Mouse (Mus musculus): ENCODE measurements around the gene Emp1. TPM values are rescaled to one million over a fixed set of nuclear protein-coding genes. Genes with fewer than 3 reads are reported as not detected.

Emp1 gene
- polyA plus RNA-seq, 1 experiment from 2014 or later: 11.1 TPM

DNA sequence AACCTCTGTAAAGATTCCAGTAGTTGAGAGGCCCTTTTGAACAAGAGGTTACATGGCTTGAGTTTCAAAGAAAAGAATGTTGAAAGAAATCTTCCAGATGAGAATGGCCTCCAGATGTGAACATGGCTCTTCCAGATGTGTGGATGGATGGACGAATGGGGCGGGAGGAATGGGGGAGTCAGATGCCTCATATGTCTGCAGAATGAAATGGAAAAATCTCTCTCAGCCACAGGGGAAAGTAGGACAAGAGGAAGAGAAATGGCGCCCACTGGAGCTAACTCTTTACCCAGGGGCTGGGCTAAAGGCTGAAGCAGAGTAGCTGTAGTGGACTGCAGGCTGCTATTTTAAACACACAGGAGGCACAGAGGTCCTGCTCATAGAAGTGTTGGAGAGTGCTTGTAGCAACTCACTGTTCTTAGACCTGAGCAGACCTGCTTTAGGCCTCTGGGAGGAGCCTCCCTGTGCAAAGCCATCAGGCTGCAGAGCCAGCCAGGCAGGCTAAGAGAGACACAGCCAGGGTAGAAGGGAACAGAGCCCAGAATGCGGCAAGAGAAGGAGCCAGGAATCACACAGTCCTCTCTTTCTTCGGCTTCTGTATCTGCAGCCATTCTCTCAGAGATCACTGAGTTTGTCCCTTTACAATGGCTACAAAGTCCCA lies 28.2 kb upstream of the Emp1 start:
- ATAC-seq (ENCODE audit: low FRiP score): no peak
- Histone ChIP-seq H3K4me3 (no peak overlapping the region), H3K4me1 (replicated peaks) (peaks cover 24% of the 10 kb centered on the region), H3K9me3 (no peaks in the 10 kb centered on the region), H3K9ac (no peak overlapping the region), H3K4me2 (no peak overlapping the region), H3K27ac (peak overlapping the region; percentile 56), H3K27me3 (no peaks in the 10 kb centered on the region), H3K36me3 (no peaks in the 10 kb centered on the region)
- 73% methylated on average over 5 of the region's 5 CpGs for WGBS

DNA sequence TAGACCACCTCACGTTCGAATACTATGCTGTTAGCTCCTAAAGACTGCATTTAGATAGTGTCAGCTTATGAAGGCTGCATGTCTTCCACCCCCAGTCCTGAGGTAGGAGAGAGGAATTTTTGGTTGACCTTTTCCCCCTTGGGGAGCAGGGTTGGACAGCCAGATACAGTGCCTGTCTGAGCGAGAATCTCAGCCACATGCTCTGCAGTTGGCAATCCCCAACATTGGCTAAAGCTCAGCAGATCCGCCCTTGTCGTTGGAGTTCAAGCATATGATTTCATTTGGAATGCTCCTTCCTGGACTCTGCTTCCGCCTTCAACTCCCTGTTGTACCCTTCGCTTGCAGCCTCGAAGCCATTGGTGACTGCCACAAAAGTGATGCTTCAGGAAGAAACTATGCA lies 26.0 kb upstream of the Emp1 start:
- Histone ChIP-seq H3K4me2 (no peak overlapping the region), H3K36me3 (no peaks in the 10 kb centered on the region), H3K4me1 (replicated peaks) (peaks cover 24% of the 10 kb centered on the region), H3K27ac (no peak overlapping the region), H3K9ac (no peak overlapping the region), H3K9me3 (no peaks in the 10 kb centered on the region), H3K4me3 (no peak overlapping the region), H3K27me3 (no peaks in the 10 kb centered on the region)
- 94% methylated on average over 8 of the region's 8 CpGs for WGBS
- no peak for ATAC-seq (ENCODE audit: low FRiP score)

DNA sequence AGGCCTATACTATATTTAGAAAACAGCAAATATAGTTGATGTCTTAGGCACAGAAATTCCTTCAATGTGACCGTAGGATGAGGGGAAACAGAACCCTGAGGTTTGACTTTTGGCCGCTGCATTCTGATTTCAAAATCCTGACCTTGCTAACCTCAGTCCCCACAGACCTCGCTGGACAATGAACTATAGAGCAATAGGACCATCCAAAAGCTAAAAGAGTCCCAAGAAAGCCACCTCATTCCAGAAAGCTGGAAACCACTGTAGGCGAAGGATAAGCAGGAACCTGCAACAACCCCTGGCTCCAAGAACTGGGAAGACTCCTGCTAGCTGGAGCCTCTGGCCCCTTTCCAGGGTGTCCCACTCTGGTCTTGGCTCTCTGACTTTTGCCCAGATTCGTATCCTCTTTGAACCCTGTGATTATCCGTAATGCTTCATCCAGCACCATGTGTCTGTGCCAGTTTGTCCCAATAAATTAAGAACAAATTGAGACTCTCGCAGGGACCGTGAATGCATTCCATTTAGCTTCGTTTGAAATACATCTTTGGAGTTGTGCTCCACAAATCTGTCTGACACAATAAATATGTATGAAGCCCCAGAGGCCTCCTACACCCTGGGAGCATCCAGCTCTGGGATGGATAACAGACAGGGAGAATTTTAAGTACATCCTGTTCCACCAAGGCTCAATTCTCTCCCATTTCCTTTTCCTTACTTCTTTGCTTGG lies 21.8 kb upstream of the Emp1 start:
- WGBS: 74% methylated on average over 9 of the region's 9 CpGs
- Histone ChIP-seq H3K36me3 (no peaks in the 10 kb centered on the region), H3K9me3 (no peaks in the 10 kb centered on the region), H3K27me3 (no peaks in the 10 kb centered on the region), H3K27ac (no peak overlapping the region), H3K4me2 (no peak overlapping the region), H3K4me1 (replicated peaks) (no peaks in the 10 kb centered on the region), H3K9ac (no peak overlapping the region), H3K4me3 (no peak overlapping the region)
- no peak for ATAC-seq (ENCODE audit: low FRiP score)

DNA sequence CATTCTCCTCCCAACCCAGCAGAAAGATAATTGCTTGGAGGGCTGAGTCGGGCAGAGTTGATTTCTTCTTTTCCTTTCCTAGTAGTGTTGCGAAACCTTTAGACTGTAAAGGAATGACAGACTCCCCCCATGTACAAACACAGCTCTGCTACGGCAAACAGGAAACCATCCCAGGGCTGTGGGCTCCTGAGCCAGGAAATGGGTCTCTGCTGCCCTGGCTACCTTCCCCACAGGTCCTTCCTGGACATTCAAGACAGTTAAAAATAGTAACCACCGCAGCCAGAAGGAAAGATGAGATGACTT lies 21.3 kb upstream of the Emp1 start:
- H3K4me2 ChIP-seq: no peak overlapping the region
- H3K27me3 ChIP-seq: no peaks in the 10 kb centered on the region
- no peak overlapping the region for H3K9ac ChIP-seq
- H3K9me3 ChIP-seq: no peaks in the 10 kb centered on the region
- 87% methylated on average over 4 of the region's 4 CpGs for WGBS
- H3K4me3 ChIP-seq: no peak overlapping the region
- H3K36me3 ChIP-seq: no peaks in the 10 kb centered on the region
- no peaks in the 10 kb centered on the region for H3K4me1 ChIP-seq (replicated peaks)
- ATAC-seq (ENCODE audit: low FRiP score): no peak
- H3K27ac ChIP-seq: no peak overlapping the region

DNA sequence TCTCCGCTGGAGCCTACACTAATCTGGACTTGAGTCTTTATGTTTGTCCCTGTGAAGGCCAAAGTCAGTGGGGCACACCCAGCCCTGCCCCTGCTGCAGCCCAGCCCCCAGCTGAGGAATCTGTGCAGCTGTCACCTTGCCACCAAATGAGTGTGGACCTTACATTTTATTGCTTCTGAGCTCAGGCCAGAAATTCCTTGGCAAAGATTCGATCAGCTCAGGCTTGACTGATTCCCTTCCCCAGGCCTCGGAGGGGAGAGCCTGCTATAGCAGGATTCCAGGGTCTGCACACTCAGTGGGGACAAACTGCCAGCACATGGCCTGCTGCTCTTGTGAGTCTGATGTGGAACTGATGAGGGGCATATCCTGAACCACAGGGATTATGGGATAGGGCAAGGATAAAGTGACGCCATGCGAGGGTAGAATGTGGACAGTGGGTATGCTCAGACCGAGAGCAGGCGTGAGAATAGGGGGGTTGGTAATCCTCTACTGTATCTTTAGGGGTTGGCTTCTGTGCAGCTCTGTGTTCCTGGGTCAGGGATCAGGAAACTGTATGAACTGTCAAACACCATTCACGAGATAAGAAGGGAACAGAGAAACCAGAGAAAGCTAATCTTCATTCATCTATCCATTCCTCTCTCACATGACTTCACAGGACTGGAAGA lies 10.6 kb upstream of the Emp1 start:
- Histone ChIP-seq H3K4me1 (replicated peaks) (peaks cover 7% of the 10 kb centered on the region), H3K4me2 (no peak overlapping the region), H3K27ac (no peak overlapping the region; the same call in 1 of the 2 replicates), H3K9ac (no peak overlapping the region), H3K36me3 (no peaks in the 10 kb centered on the region), H3K9me3 (no peaks in the 10 kb centered on the region), H3K4me3 (no peak overlapping the region), H3K27me3 (no peaks in the 10 kb centered on the region)
- peak; percentile 61 for ATAC-seq (ENCODE audit: low FRiP score)
- 72% methylated on average over 8 of the region's 8 CpGs for WGBS

DNA sequence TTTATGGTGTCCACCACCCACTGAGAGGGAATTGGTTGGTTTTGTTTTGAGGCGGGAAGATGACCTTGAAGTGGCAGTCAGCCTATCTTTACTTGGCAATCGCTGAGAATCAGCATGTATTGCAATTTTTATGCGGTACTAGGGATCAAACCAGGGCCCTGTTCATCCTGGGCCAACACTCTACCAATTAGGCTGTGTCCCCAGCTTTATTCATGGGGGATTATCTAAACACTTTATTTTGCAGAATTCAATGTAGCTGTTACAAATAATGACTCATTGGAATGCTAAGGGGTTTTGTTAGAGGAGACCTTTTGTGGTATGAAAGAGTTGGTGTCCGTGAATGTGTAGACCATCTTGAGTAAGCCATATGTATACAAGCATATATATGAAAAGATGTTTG lies 9.8 kb upstream of the Emp1 start:
- H3K9me3 ChIP-seq: no peaks in the 10 kb centered on the region
- H3K4me1 ChIP-seq (replicated peaks): peaks cover 7% of the 10 kb centered on the region
- H3K4me2 ChIP-seq: no peak overlapping the region
- no peak overlapping the region for H3K9ac ChIP-seq
- WGBS: 68% methylated on average over 4 of the region's 4 CpGs
- H3K27me3 ChIP-seq: no peaks in the 10 kb centered on the region
- no peaks in the 10 kb centered on the region for H3K36me3 ChIP-seq
- no peak overlapping the region for H3K4me3 ChIP-seq
- no peak overlapping the region for H3K27ac ChIP-seq
- ATAC-seq (ENCODE audit: low FRiP score): no peak

DNA sequence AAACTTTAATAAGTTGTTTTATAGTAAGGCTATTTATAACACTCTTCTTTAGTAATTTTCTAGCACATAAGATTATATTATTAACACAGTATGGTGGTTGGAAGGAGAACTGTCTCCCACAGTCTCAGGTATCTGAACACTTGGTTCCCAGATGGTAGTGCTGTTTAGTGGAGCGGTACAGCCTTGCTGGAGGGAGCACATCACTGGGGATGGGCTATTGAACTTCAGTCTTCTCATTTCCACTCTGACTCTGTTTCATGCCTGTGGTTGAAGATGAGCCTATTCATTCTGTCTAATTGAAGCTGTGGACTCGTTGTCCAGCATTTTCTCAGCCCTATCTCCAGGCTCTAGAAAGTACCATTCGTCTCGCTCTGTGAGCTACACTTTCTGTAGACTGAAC lies 7.4 kb upstream of the Emp1 start:
- WGBS: 95% methylated on average over 4 of the region's 4 CpGs
- no peaks in the 10 kb centered on the region for H3K27me3 ChIP-seq
- no peaks in the 10 kb centered on the region for H3K9me3 ChIP-seq

DNA sequence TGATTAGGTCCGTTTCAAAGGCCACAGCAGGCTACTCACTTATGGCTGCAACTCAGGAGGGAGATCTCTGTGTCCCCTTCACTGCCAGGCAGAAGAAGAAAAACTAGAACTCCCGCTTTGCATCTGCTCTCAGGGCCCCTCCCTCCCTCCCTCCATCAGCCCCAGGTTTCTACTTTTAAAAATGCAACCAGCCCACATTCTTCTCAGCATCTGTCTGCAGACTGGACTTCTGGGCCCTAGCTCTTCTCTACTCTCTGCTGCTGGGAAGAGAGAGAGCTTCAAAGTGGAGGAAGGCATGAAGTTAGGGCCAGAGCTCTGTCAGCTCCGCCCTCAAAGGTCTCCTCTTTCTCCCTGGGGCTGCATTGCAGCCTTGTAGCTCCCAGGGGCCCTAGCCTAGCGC lies 2.0 kb upstream of the Emp1 start:
- Histone ChIP-seq H3K36me3 (no peaks in the 10 kb centered on the region), H3K27me3 (no peaks in the 10 kb centered on the region), H3K4me1 (replicated peaks) (peaks cover 25% of the 10 kb centered on the region), H3K4me2 (no peak overlapping the region), H3K4me3 (no peak overlapping the region), H3K27ac (no peak overlapping the region), H3K9me3 (no peaks in the 10 kb centered on the region), H3K9ac (no peak overlapping the region)
- WGBS: 60% methylated on average over 4 of the region's 4 CpGs
- ATAC-seq (ENCODE audit: low FRiP score): no peak

More for the DNA sequence above, 7.4 kb upstream of the Emp1 start:
- no peak overlapping the region for H3K27ac ChIP-seq
- peaks cover 7% of the 10 kb centered on the region for H3K4me1 ChIP-seq (replicated peaks)
- H3K4me3 ChIP-seq: no peak overlapping the region
- no peak overlapping the region for H3K4me2 ChIP-seq
- H3K36me3 ChIP-seq: no peaks in the 10 kb centered on the region
- no peak overlapping the region for H3K9ac ChIP-seq
- ATAC-seq (ENCODE audit: low FRiP score): no peak

DNA sequence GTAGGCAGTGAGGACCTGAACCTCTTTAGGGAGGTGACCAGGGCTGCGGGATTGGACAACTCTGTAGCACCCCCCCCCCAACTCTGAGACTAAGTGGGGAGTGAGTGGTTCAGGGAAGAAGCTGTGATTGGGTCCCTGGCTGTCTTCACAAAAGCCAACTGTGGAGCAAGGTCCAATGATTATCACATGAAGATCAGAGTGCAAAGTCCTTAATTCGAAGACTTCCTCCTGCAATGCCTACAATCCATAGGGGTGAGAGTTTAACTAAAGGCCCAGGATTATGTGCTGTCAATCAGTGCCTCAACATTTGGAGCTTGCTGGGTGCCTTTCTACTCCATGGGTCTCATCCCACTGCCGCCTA lies 267 bp upstream of the Emp1 start:
- Histone ChIP-seq H3K4me3 (no peak overlapping the region), H3K4me2 (no peak overlapping the region), H3K9me3 (no peaks in the 10 kb centered on the region), H3K27me3 (no peaks in the 10 kb centered on the region), H3K27ac (peak overlapping the region; percentile 40; the same call in 1 of the 2 replicates), H3K4me1 (replicated peaks) (peaks cover 25% of the 10 kb centered on the region), H3K36me3 (no peaks in the 10 kb centered on the region), H3K9ac (no peak overlapping the region)
- ATAC-seq (ENCODE audit: low FRiP score): no peak
- 71% methylated on average over 3 of the region's 3 CpGs for WGBS

DNA sequence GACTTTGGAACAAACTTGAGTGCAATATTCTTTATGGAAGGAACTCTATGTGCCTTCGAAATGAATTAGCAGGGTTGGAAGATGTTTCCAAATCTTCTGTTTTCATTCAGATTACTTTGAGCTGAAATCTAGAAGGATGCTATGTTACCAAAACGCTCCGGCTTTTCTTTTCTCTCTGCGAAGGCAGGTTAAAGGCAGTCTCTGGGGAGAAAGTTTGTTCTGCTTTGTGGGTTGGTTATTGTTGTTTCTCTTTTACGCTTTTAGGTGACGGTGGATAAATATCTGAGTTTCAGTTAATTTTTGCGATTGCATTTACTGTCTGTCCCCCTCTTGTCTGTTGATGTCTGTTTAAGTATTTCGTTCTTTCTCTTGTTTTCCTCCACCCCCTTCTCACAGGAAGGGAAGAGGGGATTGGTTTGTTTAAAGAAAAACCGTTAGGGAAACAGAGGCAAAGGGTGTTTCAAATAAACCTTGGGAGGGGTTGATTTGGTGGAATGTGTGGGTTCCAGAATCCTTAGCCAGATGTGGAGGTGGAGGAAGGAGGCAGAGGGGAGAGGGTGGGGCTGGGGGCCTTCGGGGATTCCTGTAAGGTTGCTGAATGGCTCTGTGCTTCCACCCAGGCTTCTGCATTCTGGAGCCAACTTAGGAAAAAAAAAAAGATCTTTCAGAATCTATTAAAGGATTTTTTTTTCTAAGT lies 1.1 kb downstream of the Emp1 start:
- Histone ChIP-seq H3K27ac (no peak overlapping the region; the same call in 1 of the 2 replicates), H3K4me3 (peak overlapping the region; percentile 14; the same call in 1 of the 2 replicates), H3K36me3 (no peaks in the 10 kb centered on the region), H3K4me2 (0 out of 2 replicates have a peak overlapping the region, but pooled peaks have one; percentile 11), H3K9me3 (no peaks in the 10 kb centered on the region), H3K4me1 (replicated peaks) (peaks cover 32% of the 10 kb centered on the region), H3K9ac (no peak overlapping the region), H3K27me3 (no peaks in the 10 kb centered on the region)
- WGBS: 71% methylated on average over 10 of the region's 10 CpGs
- no peak for ATAC-seq (ENCODE audit: low FRiP score)

DNA sequence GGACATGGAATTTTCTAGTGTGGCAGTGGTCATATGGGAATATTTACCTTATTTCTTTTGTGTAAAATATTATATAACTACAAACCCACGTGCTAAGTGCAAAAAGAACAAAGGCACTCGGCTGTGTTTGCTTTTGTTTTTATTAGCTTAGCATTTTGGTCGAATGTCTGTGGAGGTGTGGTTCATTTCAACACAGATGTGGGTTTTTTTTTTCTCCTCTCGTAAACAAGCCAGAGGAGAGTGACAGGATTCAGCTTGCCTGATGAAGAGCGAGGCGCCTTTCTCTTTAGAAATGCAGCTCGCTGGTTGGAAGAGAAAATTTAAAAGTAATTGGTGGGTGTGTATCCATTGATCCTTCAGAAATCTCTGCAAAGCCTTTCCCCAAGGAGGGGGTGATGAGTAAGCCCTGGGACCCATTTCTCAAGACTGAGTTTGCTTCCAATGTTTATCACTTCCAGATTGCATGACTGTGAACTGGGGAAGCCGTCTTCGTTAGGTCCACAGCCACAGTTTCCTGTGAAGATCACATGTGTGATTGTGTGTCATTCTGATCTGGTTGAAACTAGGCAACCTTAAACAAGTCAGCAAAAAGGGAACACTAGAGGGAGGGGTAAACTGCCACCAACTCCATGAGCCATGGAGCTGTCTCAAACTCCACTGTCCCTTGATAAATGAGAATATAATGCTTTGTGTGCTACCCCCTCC lies 1.8 kb downstream of the Emp1 start:
- Histone ChIP-seq H3K4me1 (replicated peaks) (peaks cover 33% of the 10 kb centered on the region), H3K9me3 (no peaks in the 10 kb centered on the region), H3K4me2 (no peak overlapping the region), H3K27me3 (no peaks in the 10 kb centered on the region), H3K27ac (no peak overlapping the region), H3K9ac (no peak overlapping the region), H3K36me3 (no peaks in the 10 kb centered on the region), H3K4me3 (no peak overlapping the region)
- WGBS: 47% methylated on average over 9 of the region's 9 CpGs
- no peak for ATAC-seq (ENCODE audit: low FRiP score)

DNA sequence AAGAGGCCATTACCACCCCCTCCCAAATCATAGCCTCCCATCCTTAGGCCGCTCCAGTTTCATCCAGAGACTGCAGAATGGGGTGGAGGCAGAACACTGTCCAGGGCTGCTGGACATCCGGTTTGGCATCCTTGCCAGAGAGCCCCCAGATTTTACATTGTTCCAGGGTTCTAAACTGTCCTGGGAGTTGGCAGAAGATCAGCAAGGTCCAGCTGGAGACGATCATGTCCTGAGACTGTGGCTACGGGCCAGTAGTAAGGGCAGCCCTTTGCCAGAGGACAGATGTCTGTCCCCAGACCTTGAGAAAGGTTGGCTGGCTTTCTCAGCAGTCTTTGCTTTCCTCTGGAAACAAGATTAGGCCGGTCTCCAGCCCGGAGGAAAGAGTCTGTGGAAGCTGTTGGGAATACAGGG lies 2.6 kb downstream of the Emp1 start:
- H3K4me2 ChIP-seq: no peak overlapping the region
- no peak for ATAC-seq (ENCODE audit: low FRiP score)

More for the DNA sequence above, 2.6 kb downstream of the Emp1 start:
- H3K9me3 ChIP-seq: no peaks in the 10 kb centered on the region
- WGBS: 78% methylated on average over 6 of the region's 6 CpGs
- no peaks in the 10 kb centered on the region for H3K27me3 ChIP-seq
- H3K4me1 ChIP-seq (replicated peaks): peaks cover 39% of the 10 kb centered on the region
- H3K9ac ChIP-seq: no peak overlapping the region
- 0 out of 2 replicates have a peak overlapping the region, but pooled peaks have one; percentile 40 for H3K27ac ChIP-seq
- H3K36me3 ChIP-seq: no peaks in the 10 kb centered on the region
- H3K4me3 ChIP-seq: no peak overlapping the region
